28 mouse cellular contexts compared by ENCODE assay signal in the genomic region with DNA sequence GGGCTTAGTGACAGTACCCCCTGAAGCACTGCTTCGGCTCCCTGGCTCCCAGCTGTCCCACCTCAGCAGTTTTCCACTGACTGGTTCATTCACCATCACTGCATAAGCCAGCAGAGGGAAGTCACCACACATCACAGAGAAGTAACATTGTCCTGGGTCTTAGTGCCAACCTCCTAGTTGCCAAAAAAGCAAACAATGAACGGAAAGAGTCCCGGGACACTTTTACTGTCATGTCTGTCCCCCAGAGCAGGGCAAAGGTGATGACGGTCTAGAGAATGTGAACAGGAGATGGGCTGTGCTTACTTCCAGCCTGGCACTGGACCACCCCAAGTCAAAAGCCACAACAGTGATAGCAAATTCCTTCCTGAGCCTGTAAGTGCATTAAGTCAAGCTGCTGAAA. TPM values are rescaled to one million over a fixed set of nuclear protein-coding genes. Genes with fewer than 3 reads are reported as not detected.
"Had no signal": no experiment of that assay in that cellular context is flagged by ENCODE, and none has a peak within 500 bp of the region (broad histone marks: within the 10 kb centered on the region; RNA-seq: fewer than 3 reads in every experiment).

No protein-coding gene starts in this region.

- DNase-seq: layer of hippocampus, adult 9-11 months; liver, postnatal 0 days; lung, embryonic 14.5 days; right cerebral cortex, adult 18-20 months; right cerebral cortex, postnatal 14 days; right cerebral cortex, postnatal 4 days; thymus, adult 2 months; thymus, postnatal 14 days; thymus, postnatal 4 days had no signal

- H3K4me1 ChIP-seq: kidney, embryonic 15.5 days; limb, embryonic 10.5 days; limb, embryonic 13.5 days; midbrain, embryonic 15.5 days; neural tube, embryonic 12.5 days had no signal

- H3K4me3 ChIP-seq: kidney, embryonic 15.5 days; layer of hippocampus, adult 2 months; limb, embryonic 10.5 days; limb, embryonic 13.5 days; midbrain, embryonic 12.5 days; midbrain, embryonic 15.5 days; neural tube, embryonic 12.5 days; neural tube, embryonic 15.5 days had no signal

- H3K9me3 ChIP-seq: kidney, embryonic 15.5 days; limb, embryonic 10.5 days; limb, embryonic 13.5 days; midbrain, embryonic 12.5 days; midbrain, embryonic 15.5 days; neural tube, embryonic 12.5 days; neural tube, embryonic 15.5 days had no signal

- H3K27me3 ChIP-seq: kidney, embryonic 15.5 days; limb, embryonic 13.5 days; midbrain, embryonic 12.5 days; midbrain, embryonic 15.5 days; neural tube, embryonic 12.5 days; neural tube, embryonic 15.5 days had no signal

- H3K27ac ChIP-seq: kidney, embryonic 15.5 days; layer of hippocampus, adult 2 months; limb, embryonic 10.5 days; limb, embryonic 13.5 days; liver, embryonic 14.5 days; macrophage; midbrain, embryonic 12.5 days; midbrain, embryonic 15.5 days; neural tube, embryonic 12.5 days; neural tube, embryonic 15.5 days; stomach, postnatal 0 days had no signal

RNA-seq across cellular contexts. Expression of a gene that starts 29.9 kb away (rescaled TPM):
- total RNA-seq: layer of hippocampus, adult 2 months; layer of hippocampus, postnatal 25 days; left cerebral cortex, adult 18-20 months; left cerebral cortex, postnatal 25 days; liver, adult 2 months; megakaryocyte, adult 5-6 weeks had no signal
- polyA plus RNA-seq: intestine, embryonic 14.5 days; limb, embryonic 10.5 days; limb, embryonic 13.5 days; liver, postnatal 0 days; lung, embryonic 14.5 days; lung, postnatal 0 days; macrophage; midbrain, embryonic 12.5 days; midbrain, embryonic 15.5 days; neural tube, embryonic 12.5 days; stomach, embryonic 14.5 days; stomach, postnatal 0 days had no signal
